Mouse (Mus musculus) ovary, adult 18-20 months (tissue): ENCODE data around the gene Flywch1.
A peak's percentile ranks its signal among the peaks of the same experiment; 100 is the strongest.
"Not testable (repeated sequence)": the region's sequence is repeated elsewhere in the genome, so short reads cannot be mapped to it uniquely, and the experiment has no call there.

ENCODE experiments used
- DNase-seq: peaks from one replicate; pipeline ENCODE4 v3.0.0; 2022; ENCODE audit warnings: low spot score, mixed read lengths

The Flywch1 gene

DNA sequence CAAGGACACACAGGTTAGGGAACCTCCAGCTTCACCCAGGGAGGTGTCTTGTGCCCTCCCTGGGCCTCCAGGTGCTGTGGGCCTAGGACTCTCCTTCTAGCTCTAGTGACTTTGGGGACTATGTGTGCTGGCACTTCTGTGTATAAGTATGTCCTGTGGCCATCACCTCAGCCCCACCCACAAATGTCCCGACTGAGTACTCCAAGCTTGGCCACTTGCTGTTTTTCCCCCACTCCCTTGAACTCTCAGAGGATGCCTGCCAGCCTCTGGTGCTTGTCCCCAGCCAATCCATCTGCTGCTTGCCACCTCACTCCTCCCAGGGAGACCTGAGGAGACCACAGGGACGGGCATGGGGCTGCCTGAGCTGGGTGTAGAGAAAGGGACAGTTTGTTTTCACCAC lies 7.0 kb upstream of the Flywch1 start:
- DNase-seq, result no peak

DNA sequence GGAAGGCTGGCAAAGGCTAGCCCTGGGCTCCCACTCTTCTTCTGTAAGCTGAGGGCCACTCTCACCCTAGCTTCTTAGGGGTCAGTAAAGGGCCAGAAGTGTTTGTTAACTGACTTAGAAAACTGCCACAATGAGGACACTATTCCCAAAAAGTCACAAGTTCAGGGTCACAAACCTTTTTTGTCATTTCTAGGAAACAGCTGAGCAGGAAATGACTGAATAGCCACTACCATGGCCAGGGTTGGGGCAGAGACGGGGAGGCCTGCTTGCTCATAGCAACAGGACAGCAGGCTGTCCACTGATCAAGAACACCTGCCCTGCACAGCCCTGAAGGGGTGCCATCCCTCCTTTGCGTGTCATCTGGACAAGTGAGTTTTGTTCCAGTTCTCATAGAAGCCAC lies 5.7 kb upstream of the Flywch1 start:
- DNase-seq, result no peak

DNA sequence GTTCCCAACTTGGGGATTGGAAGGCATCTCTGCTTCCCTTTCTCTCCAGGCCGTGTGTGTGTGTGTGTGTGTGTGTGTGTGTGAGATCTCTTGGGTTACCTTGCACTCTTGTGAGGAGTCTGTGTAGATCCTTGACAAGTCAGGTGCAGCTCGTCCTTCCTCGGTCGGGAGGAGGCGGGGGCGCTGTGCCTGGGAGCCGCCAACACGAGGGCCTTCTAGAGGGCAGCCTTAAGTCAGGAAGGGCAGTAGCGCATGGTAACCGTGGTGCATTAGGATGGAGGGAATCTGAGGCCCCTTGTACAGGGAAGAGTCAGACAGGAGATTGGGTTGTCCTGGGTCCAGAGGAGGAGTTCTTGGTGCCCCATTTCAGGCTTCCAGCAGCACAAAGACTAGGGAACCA lies 4.8 kb upstream of the Flywch1 start:
- DNase-seq, result no peak

DNA sequence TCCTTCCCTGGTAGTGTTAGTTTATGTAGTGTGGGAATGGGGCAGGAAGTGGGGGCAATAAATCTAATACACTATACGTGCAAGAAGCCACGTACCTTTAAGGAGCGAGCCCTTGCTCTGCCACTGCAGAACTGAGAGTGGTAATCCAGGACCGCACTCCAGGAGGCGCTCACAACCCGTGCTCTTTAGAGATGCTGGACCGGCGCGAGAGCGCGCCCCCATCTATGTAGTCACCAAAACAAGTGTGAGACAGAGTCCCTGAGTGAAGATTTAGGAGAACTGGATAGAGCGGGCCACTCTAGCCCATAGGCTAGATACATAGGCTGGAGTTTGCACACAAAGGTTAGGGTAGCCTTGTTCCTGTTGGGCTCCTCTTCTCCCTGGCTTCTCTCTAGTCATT lies 2.7 kb upstream of the Flywch1 start:
- peak; percentile 66 for DNase-seq

DNA sequence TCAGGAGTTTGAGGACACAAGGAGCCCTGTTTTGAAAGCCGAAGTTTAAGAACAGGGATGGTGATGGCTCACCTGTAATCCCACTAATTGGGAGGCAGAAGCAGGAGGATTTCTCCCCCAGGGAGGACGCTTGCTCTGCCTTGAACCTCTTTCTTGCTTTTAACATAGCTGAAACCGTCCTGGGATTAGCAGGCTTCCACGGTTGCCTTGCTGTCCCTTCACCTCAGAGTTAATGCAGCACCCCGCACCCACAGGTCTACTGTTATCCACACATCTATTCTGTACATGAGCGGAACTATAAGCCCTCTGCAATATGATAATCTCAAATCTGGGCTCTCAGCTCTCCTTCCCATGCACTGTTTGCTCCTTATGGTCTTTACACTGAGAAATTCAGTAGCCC lies 2.3 kb upstream of the Flywch1 start:
- DNase-seq, result no peak

DNA sequence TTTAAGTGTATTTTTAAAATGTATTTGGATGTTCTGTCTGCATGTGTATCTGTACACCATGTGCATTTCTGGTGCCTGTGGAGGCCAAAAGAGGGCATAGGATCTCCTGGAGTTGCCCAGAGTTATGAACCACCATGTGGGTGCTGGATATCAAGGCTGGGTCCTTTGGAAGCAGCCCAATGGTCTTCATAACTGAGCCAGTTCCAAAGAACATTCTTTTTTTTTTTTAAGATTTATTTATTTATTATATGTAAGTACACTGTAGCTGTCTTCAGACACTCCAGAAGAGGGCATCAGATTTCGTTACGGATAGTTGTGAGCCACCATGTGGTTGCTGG lies 786 bp upstream of the Flywch1 start:
- not testable (repeated sequence) for DNase-seq

DNA sequence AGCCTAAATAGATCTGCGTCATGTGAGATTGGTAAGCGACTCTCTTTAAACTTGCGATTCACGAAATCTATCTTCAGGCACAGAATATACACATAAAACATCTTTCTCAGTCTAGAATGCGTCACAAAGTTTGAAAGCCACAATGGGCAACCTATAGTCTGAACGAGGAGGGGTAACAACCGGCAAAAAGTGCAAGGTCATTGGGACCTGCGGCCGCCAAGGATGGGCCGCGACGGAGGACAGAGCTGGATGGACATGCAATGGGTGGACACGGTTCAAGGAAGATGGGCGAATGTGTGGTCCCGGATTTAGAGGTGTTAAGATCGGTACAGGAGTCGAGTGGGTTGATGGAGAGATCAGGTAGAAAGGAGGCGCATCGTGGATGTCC lies 512 bp downstream of the Flywch1 start:
- no peak for DNase-seq

DNA sequence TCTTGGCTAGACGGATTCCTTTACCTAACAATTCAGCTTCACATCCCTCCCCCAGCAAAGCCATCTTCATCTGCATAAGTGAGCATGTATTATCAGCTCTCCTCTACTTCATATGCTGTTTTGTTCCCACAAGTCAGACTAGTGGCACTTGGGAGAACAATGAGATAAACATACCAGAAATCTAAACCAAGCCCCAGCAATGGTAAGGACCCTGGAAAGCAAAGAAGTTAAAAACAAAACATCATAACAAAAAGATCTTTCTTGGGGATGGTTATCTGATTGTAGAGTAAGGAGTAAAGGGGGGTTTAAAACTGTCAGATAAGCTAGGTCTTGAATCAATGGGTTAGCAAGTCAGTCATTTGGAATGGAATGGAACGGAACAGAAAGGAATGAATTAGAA lies 909 bp downstream of the Flywch1 start:
- DNase-seq, result no peak

DNA sequence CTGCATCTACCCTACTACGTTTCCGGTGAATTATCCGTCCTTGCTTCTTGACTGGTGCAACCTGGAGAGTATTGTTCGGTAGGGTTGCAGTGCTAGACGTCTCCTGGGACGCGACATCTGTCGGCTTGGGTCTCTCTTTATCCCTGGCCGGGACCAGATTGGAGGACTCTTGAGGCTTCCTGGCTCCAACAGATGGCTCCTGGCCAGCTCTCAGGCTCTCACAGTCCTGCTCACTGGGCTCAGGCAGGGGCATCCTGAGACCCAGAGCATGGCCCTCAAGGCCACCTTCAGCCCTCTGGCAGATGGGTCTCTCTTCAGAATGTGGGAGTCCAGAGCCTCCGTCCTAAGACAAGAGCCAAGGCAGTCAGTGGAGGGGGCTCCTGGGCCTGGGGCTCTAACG lies 8.4 kb downstream of the Flywch1 start:
- no peak for DNase-seq

DNA sequence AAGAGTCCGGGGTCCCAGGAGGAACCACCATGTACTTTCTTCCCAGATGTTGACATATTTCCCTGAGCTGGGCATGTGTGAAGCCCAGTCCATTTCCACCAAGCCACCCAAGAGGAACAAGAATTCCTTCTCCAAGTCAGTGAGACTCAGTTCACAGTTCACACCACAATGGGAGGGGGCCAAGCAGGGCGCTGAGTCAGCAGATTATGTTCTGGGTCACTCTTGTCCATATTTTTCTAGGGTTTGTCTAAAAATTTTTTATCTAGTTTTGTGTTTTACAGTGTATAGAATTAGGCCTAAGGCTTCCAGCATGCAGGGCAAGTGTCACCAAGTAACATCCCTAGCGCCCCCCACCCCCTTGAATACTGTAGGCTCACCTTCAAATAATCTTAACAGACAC lies 10.2 kb downstream of the Flywch1 start:
- DNase-seq, result no peak

DNA sequence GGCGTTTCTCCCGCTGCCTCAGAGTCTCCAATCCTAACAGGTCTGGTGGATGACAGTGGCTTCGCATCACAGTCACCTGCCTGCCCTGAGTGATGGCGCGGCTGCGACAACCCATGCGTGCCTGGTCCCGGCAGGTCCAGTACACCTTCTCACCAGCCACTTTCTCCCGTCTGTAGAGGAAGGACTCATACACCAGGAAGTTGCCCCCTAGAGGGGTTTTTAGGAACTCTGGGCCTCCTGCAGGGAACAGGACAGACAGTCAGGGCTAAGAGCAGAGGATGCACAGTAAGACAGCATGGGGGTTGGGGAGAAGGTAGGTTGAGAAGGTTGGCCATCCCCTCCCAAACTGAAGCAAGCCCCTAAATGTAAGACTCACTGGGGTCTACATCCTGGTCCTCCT lies 11.2 kb downstream of the Flywch1 start:
- no peak for DNase-seq

DNA sequence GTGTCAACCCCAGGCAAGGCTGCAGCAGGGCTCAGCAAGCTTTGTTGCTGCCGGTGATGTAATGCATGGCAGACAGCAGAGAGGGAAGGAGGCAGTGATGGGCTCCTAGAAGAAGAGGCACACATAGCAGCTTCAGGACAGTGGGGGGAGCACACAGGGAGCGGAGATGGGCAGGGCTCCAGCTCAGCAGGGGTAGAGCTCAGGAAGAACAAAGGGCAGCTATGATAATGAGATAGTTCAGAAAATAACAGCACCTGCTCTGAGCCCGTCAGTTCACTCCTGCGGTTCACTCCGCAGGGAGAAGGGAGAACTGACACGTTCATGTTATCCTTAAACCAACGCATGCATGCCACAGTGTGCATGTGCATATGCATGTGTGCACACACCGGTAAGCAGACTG lies 12.6 kb downstream of the Flywch1 start:
- DNase-seq, result no peak

DNA sequence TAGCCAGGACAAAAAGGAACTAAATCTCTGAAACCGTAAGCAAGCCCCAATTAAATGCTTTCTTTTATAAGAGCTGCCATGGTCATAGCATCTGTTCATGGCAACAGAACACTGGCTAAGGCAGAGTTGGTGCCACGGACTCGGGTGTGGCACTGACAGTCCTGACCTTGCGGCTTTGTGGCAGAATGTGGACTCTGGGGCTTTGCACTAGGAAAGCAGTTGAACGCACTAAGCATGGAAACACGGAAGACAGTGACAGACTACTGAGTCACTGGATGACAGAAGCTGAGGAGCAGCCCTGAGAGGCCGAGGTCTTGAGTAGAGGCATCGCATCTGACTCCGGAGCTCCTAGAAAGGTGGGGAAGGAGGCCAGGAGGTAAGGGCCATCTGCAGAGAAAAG lies 13.8 kb downstream of the Flywch1 start:
- DNase-seq, result no peak

DNA sequence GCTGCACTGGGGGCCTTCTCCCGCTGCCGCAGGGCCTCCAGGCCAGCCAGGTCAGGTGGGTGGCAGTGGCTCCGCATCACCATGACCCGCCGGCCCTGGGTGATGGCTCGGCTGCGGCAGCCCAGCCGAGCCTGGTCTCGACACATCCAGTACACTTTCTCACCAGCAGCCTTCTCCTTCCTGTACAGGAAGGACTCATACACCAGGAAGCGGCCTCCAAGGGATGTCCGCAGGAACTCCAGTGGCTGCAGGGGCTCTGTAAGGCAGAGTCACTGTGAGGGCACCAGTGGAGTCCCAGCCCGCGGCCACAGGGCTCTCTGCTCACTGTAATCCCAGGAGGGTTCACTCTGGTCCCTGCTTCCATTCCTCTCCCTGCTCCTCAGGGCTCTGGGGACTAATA lies 15.7 kb downstream of the Flywch1 start:
- DNase-seq, result no peak

DNA sequence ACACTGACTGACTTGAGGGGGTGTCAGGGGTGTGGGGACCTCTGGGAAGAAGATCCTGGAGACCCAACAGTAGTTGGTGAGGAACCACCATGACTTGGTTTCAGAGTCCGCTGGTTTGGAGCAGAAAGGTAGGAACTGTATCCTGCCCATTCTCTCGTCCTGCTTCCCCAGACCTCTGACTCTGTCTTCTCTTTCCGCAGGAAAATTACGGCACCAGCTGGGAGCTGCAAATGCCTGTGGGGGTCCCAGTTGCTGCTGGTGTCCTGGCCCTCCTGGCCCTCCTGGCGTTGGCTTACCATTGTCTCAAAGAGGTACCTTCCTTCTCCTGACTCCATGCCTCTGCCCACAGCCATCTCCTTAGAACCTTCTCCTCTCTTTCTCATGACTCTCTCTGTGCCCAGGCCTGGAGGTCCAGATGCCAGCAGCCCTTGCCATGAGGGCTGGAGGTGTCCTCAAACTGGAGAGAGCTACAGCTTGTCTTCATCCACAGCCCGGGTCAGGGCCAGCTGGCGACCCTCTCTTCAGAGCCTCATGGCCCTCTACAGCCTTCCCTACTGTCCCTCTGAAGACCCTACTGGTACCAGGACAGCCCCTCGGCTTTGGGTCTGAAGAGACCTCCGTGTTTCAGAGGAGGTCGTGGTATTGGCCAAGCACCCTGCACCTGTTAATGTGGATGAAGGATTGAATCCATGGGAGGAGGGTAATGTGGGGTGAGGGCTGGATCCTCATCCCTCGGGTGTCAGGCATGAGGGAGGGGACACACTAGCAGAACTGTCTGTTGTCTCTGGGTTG lies 21.8 kb downstream of the Flywch1 start:
- DNase-seq, result no peak

DNA sequence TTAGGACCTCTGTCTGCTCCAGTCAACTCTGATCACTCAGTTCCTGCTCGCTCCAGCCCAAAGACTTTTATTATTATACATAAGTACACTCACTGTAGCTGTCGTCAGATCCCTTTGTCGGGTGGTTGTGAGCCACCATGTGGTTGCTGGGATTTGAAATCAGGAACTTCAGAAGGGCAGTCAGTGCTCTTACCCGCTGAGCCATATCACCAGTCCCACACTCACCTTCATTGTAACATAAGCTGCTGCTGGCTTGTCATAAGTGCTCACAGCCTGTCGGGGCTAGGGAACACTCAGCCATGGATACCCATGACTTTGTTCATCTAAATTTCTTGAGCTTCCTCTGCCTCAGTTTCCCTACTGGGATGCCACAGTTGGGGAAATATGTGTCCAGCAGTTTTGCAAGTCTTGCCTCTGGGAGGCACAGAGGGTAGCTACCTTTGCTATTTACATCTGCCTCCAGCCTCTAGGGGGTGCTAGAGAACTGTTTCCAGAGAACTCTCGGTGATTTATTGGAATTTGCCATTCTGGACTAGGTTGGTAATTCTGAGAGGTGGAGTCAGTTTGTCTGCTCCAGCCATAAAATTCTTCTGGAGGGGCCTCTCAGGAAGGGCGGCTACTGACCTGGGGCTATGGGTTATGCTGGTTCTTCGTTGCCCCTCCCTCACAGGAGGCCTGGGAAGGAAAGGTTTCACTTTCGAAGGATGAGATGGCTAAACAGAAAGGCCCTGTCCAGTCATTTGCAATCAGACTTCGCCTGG lies 22.6 kb downstream of the Flywch1 start:
- DNase-seq, result no peak

DNA sequence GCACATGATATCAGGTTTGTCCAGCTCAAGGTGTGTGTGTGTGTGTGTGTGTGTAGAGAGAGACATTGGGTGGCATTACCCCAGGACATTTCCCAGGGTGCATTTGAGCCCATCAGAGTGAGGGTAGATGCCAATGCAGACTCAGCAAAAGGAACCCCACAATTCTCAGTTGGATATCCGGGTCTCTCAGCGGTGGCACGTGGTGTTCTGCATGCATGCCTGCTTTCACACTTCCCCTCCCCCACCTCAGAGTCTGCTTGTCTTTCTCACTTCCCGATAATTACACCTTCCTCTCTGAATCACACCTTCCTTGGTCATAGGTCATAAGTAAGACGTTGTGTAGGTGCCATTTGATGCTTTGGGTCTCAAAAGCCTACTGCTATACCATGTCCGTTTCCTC lies 23.4 kb downstream of the Flywch1 start:
- DNase-seq, result no peak

DNA sequence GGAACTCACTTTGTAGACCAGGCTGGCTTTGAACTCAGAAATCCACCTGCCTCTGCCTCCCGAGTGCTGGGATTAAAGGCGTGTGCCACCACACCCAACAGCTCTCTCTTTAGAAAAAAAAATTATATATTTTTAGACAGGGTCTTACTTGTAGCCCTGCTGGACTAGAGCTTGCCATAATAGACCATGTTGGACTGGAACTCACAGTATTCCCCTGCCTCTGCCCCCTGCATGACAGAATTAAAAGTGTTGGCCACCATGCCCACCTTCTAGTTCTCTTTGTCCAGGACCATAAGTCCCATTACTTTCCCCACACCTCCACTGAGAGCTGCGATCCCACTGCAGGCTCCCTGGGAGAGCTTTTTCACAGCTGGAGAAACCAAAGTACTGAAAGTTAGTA lies 23.9 kb downstream of the Flywch1 start:
- DNase-seq, result no peak

DNA sequence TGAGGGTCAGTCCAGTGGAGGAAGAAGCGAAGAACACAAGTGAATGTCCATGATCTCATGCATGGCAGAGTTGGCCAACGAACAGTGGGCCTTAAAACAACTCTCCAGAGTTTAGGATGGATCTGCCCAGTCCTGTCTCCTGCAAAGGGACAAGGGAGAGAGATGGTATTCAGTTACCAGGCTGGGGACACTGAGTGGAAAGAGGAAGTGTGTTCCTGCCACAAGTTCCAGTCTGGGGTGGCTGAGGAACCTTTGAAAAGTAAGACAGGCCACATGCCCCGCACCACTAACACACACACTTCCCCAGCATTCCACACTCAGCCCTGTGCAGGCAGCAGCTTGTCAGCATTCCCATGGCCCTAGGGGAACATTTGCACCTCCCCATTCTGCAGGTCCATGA lies 24.6 kb downstream of the Flywch1 start:
- no peak for DNase-seq

DNA sequence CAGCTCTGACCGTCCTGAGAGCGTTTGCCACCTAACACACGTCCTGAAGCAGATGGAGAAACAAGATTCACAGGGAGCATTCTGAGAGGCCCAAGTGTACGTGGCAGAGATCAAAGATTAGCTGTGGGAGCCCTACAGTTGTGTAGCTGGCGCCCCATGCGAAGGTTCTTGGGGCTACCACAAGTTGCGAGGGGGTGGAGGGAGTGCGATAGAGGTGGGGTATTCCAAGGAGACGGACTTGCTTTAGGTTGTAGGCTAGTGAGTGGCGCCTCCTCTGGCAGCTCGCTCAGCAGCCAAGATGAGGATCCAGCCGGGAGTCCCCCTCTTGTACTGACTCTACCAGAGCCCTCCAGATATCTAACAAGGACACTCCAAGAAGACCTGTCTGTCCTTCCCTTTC lies 25.1 kb downstream of the Flywch1 start:
- no peak for DNase-seq

DNA sequence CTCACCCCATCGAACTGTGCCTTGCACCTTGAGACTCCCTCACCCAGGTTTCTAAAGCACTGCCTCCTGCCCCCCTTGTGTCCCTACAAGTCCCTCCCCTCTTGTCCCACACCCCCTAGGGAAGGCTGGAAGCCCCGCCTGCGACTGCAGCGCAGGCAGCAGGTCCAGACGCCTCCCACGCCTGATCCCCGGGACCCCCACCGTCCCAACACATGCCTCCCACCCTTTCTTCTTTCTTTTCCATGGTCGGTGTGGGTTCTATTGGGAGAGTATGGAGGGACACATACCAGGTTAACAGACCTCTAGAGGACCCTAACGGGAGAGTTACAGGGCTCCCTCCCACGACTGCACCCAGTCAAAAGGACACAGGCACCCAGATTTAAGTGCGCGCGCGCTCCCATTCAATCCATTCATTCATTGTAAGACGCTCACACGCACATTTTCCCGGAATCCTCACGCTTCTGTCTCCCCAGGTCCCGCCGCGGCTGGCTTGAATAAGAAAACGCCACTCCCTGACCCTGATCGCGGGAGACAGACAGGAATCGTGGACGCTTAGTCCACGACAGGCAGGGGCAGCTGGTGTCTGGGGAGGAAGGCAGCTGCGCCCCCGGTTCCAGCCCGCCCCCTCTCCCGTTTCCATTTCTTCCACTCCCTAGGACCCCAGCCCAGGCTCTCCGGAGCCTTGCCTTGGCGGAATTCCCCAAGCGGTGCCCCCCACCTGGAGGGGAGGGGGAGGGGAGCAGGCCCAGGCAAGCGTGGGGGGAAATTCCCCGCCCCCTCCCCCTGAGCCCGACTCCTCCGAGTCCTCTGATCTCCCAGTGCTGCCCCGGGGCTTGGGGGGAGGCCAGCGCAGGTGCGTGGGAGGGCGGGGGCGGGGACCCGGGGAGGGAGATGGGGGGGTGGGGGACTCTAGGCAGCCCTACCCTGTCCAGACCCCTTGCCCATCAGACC lies 25.8 kb downstream of the Flywch1 start, which contains the start of gene Kremen2:
Gene Kremen2 (minus strand): TSS at position 533 of the 951 bp plus-strand sequence.
- DNase-seq, result no peak

DNA sequence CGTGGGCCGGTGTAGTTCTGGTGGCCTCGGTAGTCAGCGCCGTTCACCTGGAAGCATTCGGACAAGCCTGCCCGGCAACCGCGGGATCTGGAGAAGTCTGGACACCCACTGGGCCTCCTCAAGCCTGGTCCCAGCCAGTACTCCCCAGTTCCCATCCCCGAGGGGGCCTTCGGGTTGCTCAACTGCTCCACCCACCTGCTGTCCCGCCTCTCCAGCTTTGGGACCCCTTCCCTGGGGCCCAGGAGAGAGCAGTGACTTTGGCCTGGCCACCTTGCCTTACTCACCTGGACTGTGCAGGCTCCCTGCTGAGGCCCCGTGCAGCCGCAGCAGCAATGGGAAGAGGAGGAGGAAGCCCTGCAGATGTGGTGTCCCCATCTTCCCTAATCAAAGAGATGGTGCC lies 26.8 kb downstream of the Flywch1 start:
- no peak for DNase-seq

DNA sequence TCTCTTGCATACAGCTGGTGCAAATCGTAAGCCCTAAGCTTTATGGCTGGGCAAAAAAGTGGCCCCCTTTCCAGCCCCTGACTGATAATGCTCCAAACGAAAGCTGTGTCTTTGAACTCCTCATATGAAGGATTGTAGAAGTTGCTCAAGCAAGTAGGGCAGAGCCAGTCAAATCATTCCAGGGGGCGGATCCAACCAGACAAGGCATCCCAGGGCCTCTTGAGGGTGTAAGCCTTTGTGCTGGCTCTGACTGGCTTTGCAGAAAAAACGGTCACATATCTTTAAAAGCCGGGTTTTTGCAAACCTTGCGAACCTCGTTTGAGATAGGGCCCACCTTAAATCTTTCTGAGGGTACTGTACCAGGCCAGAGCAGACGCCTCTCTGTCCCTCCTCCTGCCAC lies 27.3 kb downstream of the Flywch1 start:
- no peak for DNase-seq
